Mouse (Mus musculus) G1E (cell line): ENCODE measurements around the gene Lsm2.
A peak's percentile ranks its signal among the peaks of the same experiment; 100 is the strongest.

Source experiments
- CTCF ChIP-seq: IDR thresholded peaks from 2 replicates; pipeline ENCODE4 v1.5.1; 2012; ENCODE audit warnings: low read depth, low read length, inconsistent platforms, mixed read lengths
- GATA1 ChIP-seq: IDR thresholded peaks from 2 replicates; pipeline ENCODE4 v1.6.1; 2012; ENCODE audit warnings: borderline replicate concordance, low read length, inconsistent platforms, mixed read lengths
- TAL1 ChIP-seq: conservative IDR thresholded peaks from 2 replicates; pipeline ENCODE4 v1.6.1; 2012; ENCODE audit warnings: low read depth, low read length, inconsistent platforms, mixed read lengths

DNA sequence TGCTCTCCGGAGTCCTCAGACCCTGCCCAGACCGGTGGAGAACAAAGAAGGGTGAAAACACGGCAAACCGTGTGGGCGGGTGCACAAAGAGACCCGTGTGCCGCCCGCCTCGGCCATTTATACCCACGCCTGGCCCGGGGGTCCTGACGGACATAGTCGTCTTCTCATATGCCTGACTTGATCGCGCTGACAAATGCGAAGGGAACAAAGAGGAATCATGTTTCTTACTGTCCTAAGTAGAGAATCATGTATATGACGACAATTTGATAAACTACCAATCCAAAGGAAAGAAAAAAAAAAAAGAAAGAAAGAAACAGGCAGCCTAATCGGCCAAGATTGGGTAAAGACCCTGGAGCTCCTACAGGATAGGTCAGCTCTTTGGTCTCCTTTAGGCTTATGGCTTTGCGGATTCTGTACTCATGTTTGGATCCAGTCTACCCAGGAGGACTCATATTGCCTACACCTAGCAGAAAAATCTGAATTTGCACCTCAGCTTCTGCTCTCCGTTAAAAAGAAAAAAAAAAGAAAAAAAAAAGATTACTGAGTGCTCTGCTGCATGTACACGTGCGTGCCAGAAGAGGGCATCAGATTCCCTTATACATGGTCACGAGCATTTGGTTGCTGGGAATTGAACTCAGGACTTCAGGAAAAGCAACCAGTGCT, 29.2 kb upstream of the Lsm2 start:
- TF ChIP-seq GATA1 = no peak
- TF ChIP-seq TAL1 = no peak
- TF ChIP-seq CTCF = peak; percentile 57
